Mouse (Mus musculus): ENCODE results near the gene Pfdn2.

Pfdn2 gene

DNA sequence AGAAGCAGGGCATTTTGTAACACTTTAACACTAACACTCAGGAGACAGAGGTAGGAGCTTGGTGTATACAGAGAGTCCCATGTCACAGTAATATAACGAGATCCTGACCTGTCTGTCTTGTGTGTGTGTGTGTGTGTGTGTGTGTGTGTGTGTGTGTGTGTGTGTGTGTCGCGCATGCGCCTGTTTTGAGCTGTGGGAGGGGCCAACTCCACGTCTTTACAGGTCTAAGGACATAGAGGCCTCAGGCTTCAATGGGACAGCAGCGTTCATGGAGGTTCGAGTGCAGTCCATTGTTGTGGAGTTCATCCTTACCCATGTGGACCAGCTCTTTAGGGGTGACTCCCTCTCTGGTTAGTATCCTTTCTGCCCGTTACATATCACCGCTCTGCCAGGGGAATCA, 57.5 kb downstream of the Pfdn2 start:
- DNase-seq (ENCODE audit: low read depth, low spot score): no peak

DNA sequence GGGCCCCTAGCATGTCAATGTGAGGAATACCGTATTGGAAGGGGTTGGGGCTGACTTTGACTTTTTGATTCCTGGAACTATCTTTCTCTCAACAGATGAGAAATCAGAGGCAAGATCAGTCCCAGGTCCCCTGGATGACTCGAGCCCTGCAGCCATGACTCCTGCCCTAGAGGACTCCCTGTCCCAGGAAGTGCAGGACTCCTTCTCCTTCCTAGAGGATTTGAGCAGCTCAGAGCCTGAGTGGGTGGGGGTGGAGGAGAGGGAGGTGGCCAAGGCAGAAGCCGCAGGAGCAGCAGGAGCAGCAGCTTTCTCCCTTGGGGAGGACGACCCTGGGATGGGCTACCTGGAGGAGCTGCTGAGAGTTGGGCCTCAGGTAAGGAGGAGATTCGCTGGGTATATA, 61.8 kb downstream of the Pfdn2 start:
- no peak for DNase-seq (ENCODE audit: low read depth, low spot score)
